Mouse (Mus musculus): ENCODE results near the gene Rbm19. TPM values are rescaled to one million over a fixed set of nuclear protein-coding genes. Genes with fewer than 3 reads are reported as not detected.

Rbm19 gene
- polyA plus RNA-seq, 1 experiment from 2014 or later, result 22.2 TPM

- DNase-seq (ENCODE audit: low spot score), result no peak
- H3K4me1 ChIP-seq (ENCODE audit: control insufficient read depth, insufficient read depth, low read length), result no peaks in the 10 kb centered on the region
- no peak overlapping the region for H3K4me3 ChIP-seq (ENCODE audit: low read depth, low read length)
- no peak overlapping the region for H3K4me2 ChIP-seq (ENCODE audit: low read depth)
- no peaks in the 10 kb centered on the region; the same call in 1 of the 2 replicates for H3K36me3 ChIP-seq (ENCODE audit: control insufficient read depth, insufficient read depth, low read length)
- no peak overlapping the region for H3K9ac ChIP-seq (ENCODE audit: low read length)
- 83% methylated on average over 11 of the region's 11 CpGs for WGBS
- H3K27me3 ChIP-seq (ENCODE audit: control insufficient read depth, insufficient read depth, low read length), result no peaks in the 10 kb centered on the region
- no peak overlapping the region for H3K27ac ChIP-seq (ENCODE audit: low read depth, low read length)
- H3K9me3 ChIP-seq (ENCODE audit: control insufficient read depth, low read length), result no peaks in the 10 kb centered on the region
- ATAC-seq (ENCODE audit: insufficient read depth, low FRiP score, low TSS enrichment), result no peak
Measured at GRCm38 (mm10) chr5:120164450-120164849, 48.2 kb downstream of the Rbm19 start.

DNA sequence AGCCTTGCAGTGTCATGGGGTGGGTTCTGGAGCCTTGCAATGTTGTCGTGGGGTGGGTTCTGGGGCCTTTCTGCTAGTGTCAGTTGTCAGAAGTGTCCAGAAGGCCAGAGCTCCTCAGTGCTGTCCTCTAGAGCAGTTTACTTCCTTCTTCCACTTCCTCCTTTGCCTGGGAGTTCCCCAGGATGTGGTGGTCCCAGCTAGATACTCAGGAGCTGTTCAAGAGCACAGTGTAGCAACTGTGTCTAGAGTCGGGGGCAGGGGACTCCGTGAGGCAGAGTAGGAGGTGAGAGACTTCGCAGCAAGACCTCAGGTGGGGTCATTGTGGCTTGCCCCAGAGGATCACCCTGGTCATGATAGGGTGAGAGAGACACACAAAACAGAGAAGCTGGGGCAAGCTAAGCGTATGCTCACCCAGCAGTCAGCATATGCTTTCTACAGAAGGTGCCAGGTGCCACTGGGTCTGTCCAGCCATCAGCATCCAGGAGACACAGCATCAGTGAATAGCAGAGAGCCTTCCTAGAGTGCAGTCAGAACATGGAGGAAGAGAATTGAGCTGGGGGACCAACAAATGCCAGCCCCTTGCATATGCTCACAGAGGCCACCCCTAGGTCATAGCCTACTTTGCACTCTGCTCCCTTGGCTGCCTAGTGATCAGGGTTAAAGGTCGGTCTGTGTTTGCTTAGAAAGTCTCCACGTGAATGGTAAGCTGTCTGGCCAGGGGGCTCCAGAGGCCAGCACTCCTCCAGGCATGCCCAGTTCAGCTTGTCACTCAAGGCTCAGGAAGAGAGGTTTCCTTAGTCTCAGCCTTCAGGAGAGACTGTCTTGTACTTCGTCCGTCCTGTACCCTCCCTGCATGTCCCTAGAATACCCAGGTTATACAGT, 49.0 kb downstream of the Rbm19 start:
- no peak overlapping the region for H3K9ac ChIP-seq (ENCODE audit: low read length)
- WGBS, result 71% methylated on average over 9 of the region's 9 CpGs
- no peak for DNase-seq (ENCODE audit: low spot score)
- no peak overlapping the region for H3K4me3 ChIP-seq (ENCODE audit: low read depth, low read length)
- no peak overlapping the region for H3K27ac ChIP-seq (ENCODE audit: low read depth, low read length)
- no peaks in the 10 kb centered on the region for H3K27me3 ChIP-seq (ENCODE audit: control insufficient read depth, insufficient read depth, low read length)
- H3K4me1 ChIP-seq (ENCODE audit: control insufficient read depth, insufficient read depth, low read length), result no peaks in the 10 kb centered on the region
- no peak overlapping the region for H3K4me2 ChIP-seq (ENCODE audit: low read depth)
- H3K9me3 ChIP-seq (ENCODE audit: control insufficient read depth, low read length), result no peaks in the 10 kb centered on the region
- no peak for ATAC-seq (ENCODE audit: insufficient read depth, low FRiP score, low TSS enrichment)
- H3K36me3 ChIP-seq (ENCODE audit: control insufficient read depth, insufficient read depth, low read length), result no peaks in the 10 kb centered on the region; the same call in 1 of the 2 replicates

- H3K9me3 ChIP-seq (ENCODE audit: control insufficient read depth, low read length), result no peaks in the 10 kb centered on the region
- ATAC-seq (ENCODE audit: insufficient read depth, low FRiP score, low TSS enrichment), result no peak
- 84% methylated on average over 13 of the region's 13 CpGs for WGBS
Measured at GRCm38 (mm10) chr5:120167787-120168325, 51.6 kb downstream of the Rbm19 start.

GRCm38 (mm10) chr5:120171865-120172728, 55.8 kb downstream of the Rbm19 start:
- Histone ChIP-seq H3K36me3 (ENCODE audit: control insufficient read depth, insufficient read depth, low read length) (peaks cover 4% of the 10 kb centered on the region; the same call in 1 of the 2 replicates), H3K4me2 (ENCODE audit: low read depth) (no peak overlapping the region), H3K27ac (ENCODE audit: low read depth, low read length) (no peak overlapping the region), H3K9ac (ENCODE audit: low read length) (no peak overlapping the region), H3K4me3 (ENCODE audit: low read depth, low read length) (no peak overlapping the region), H3K4me1 (ENCODE audit: control insufficient read depth, insufficient read depth, low read length) (0 out of 2 replicates have a peak, but pooled peaks cover 4% of the 10 kb centered on the region), H3K9me3 (ENCODE audit: control insufficient read depth, low read length) (no peaks in the 10 kb centered on the region), H3K27me3 (ENCODE audit: control insufficient read depth, insufficient read depth, low read length) (no peaks in the 10 kb centered on the region)
- DNase-seq (ENCODE audit: low spot score), result no peak
- WGBS, result 61% methylated on average over 18 of the region's 18 CpGs
- ATAC-seq (ENCODE audit: insufficient read depth, low FRiP score, low TSS enrichment), result no peak

More at GRCm38 (mm10) chr5:120167787-120168325, 51.6 kb downstream of the Rbm19 start:
- Histone ChIP-seq H3K36me3 (ENCODE audit: control insufficient read depth, insufficient read depth, low read length) (no peaks in the 10 kb centered on the region; the same call in 1 of the 2 replicates), H3K9ac (ENCODE audit: low read length) (no peak overlapping the region), H3K27me3 (ENCODE audit: control insufficient read depth, insufficient read depth, low read length) (no peaks in the 10 kb centered on the region), H3K4me3 (ENCODE audit: low read depth, low read length) (no peak overlapping the region), H3K4me1 (ENCODE audit: control insufficient read depth, insufficient read depth, low read length) (0 out of 2 replicates have a peak, but pooled peaks cover 4% of the 10 kb centered on the region), H3K27ac (ENCODE audit: low read depth, low read length) (no peak overlapping the region), H3K4me2 (ENCODE audit: low read depth) (no peak overlapping the region)
- no peak for DNase-seq (ENCODE audit: low spot score)

DNA sequence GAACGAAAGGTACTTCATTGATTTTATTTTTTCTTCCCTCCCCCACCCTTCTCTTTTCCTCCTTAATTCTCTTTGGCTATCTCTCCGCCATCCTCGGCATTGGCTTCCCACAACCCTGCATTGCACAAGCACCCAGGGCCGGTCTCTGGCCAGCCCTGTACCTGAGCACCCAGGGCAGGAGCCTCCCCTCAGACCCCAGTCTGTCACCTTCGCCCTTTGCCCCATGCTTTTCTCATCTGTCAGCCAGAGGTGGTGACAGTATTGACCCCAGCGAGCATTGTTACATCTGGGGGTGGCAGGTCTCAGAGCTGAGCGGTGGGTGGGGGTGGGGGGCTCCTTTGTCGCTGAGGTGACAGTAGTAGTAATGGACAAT, 56.5 kb downstream of the Rbm19 start:
- DNase-seq (ENCODE audit: low spot score) (no peak), ATAC-seq (ENCODE audit: insufficient read depth, low FRiP score, low TSS enrichment) (no peak)
- Histone ChIP-seq H3K27ac (ENCODE audit: low read depth, low read length) (no peak overlapping the region), H3K4me2 (ENCODE audit: low read depth) (no peak overlapping the region), H3K9ac (ENCODE audit: low read length) (no peak overlapping the region), H3K27me3 (ENCODE audit: control insufficient read depth, insufficient read depth, low read length) (no peaks in the 10 kb centered on the region), H3K36me3 (ENCODE audit: control insufficient read depth, insufficient read depth, low read length) (peaks cover 4% of the 10 kb centered on the region; the same call in 1 of the 2 replicates), H3K4me3 (ENCODE audit: low read depth, low read length) (no peak overlapping the region), H3K9me3 (ENCODE audit: control insufficient read depth, low read length) (no peaks in the 10 kb centered on the region), H3K4me1 (ENCODE audit: control insufficient read depth, insufficient read depth, low read length) (0 out of 2 replicates have a peak, but pooled peaks cover 4% of the 10 kb centered on the region)
- 72% methylated on average over 7 of the region's 8 CpGs for WGBS

DNA sequence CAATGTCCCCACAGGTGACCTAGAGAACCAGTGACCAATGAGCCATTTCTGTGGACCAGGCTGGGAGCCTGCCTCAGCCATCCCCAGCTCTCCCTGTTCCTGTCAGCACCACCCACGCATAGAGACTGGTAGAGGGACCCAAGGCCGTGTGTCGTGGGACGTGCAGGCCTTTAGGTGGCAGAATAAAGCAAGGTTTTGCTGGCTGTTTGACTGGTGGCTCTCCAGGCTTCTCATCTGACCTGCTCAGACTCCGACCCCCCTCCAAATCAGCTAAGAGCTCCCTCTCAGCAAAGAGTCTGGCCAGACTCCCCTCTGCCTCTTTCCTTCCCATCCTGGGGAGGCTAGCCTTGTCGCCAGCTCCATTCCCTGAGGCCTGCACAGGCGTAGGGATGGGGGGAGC, 58.1 kb downstream of the Rbm19 start:
- Histone ChIP-seq H3K27ac (ENCODE audit: low read depth, low read length) (no peak overlapping the region), H3K9ac (ENCODE audit: low read length) (no peak overlapping the region), H3K27me3 (ENCODE audit: control insufficient read depth, insufficient read depth, low read length) (no peaks in the 10 kb centered on the region), H3K4me1 (ENCODE audit: control insufficient read depth, insufficient read depth, low read length) (0 out of 2 replicates have a peak, but pooled peaks cover 4% of the 10 kb centered on the region), H3K9me3 (ENCODE audit: control insufficient read depth, low read length) (no peaks in the 10 kb centered on the region), H3K36me3 (ENCODE audit: control insufficient read depth, insufficient read depth, low read length) (peaks cover 4% of the 10 kb centered on the region; the same call in 1 of the 2 replicates), H3K4me3 (ENCODE audit: low read depth, low read length) (no peak overlapping the region), H3K4me2 (ENCODE audit: low read depth) (no peak overlapping the region)
- WGBS, result 74% methylated on average over 7 of the region's 7 CpGs
- DNase-seq (ENCODE audit: low spot score) (peak; percentile 35), ATAC-seq (ENCODE audit: insufficient read depth, low FRiP score, low TSS enrichment) (no peak)

GRCm38 (mm10) chr5:120175217-120175616, 59.0 kb downstream of the Rbm19 start:
- DNase-seq (ENCODE audit: low spot score) (no peak), ATAC-seq (ENCODE audit: insufficient read depth, low FRiP score, low TSS enrichment) (no peak)
- Histone ChIP-seq H3K27ac (ENCODE audit: low read depth, low read length) (no peak overlapping the region), H3K4me3 (ENCODE audit: low read depth, low read length) (no peak overlapping the region), H3K9ac (ENCODE audit: low read length) (no peak overlapping the region), H3K36me3 (ENCODE audit: control insufficient read depth, insufficient read depth, low read length) (peaks cover 4% of the 10 kb centered on the region; the same call in 1 of the 2 replicates), H3K9me3 (ENCODE audit: control insufficient read depth, low read length) (no peaks in the 10 kb centered on the region), H3K27me3 (ENCODE audit: control insufficient read depth, insufficient read depth, low read length) (no peaks in the 10 kb centered on the region), H3K4me1 (ENCODE audit: control insufficient read depth, insufficient read depth, low read length) (0 out of 2 replicates have a peak, but pooled peaks cover 4% of the 10 kb centered on the region), H3K4me2 (ENCODE audit: low read depth) (no peak overlapping the region)
- 94% methylated on average over 8 of the region's 8 CpGs for WGBS

DNA sequence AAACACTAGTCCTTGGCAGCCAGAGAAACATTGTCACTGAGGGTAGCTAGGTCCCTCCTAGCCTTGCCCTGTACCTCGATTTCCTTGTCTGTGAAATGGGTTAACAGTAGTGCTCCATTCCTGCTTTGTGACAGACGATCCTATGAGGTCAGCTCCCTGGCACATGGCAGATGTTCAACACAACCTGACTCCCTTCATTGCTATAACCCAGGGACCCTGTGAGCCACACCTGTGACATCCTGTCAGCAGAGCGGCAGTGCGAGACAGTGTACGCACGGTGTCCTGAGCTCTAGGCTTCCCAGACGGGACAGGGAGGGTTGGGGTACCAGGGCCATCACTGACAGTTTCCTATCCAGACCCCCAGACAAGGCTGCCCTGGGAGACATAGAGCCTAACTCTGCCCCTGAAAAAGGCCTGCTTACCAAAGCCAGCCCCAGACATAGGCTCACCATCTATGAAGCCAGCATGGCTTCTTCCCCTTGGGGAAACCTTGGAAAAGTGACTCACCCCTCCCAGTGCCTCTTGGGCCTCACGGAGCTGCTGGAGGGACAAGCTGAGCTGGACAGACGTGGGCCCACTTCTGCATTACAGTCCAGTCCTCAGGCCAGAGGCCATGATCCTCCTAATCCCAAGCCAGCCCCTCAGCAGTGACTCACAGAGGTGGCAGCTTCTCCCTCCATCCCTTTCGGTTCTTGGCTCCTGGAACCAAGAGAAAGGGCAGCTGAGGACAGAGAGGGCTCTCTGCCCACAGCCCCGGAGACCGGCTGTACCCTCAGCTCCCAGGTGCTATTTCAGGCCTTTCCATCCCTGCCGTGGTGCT, 60.2 kb downstream of the Rbm19 start:
- 92% methylated on average over 13 of the region's 13 CpGs for WGBS

More for the DNA sequence above, 60.2 kb downstream of the Rbm19 start:
- 0 out of 2 replicates have a peak, but pooled peaks cover 4% of the 10 kb centered on the region for H3K4me1 ChIP-seq (ENCODE audit: control insufficient read depth, insufficient read depth, low read length)
- H3K27me3 ChIP-seq (ENCODE audit: control insufficient read depth, insufficient read depth, low read length), result no peaks in the 10 kb centered on the region
- H3K9ac ChIP-seq (ENCODE audit: low read length), result no peak overlapping the region
- no peaks in the 10 kb centered on the region for H3K9me3 ChIP-seq (ENCODE audit: control insufficient read depth, low read length)
- H3K36me3 ChIP-seq (ENCODE audit: control insufficient read depth, insufficient read depth, low read length), result peaks cover 4% of the 10 kb centered on the region; the same call in 1 of the 2 replicates
- no peak for DNase-seq (ENCODE audit: low spot score)
- no peak overlapping the region for H3K4me2 ChIP-seq (ENCODE audit: low read depth)
- no peak overlapping the region for H3K4me3 ChIP-seq (ENCODE audit: low read depth, low read length)
- ATAC-seq (ENCODE audit: insufficient read depth, low FRiP score, low TSS enrichment), result no peak
- H3K27ac ChIP-seq (ENCODE audit: low read depth, low read length), result no peak overlapping the region

Data from neural tube, embryonic 11.5 days (tissue).